21 mouse cellular contexts compared by ENCODE assay signal in the genomic region with DNA sequence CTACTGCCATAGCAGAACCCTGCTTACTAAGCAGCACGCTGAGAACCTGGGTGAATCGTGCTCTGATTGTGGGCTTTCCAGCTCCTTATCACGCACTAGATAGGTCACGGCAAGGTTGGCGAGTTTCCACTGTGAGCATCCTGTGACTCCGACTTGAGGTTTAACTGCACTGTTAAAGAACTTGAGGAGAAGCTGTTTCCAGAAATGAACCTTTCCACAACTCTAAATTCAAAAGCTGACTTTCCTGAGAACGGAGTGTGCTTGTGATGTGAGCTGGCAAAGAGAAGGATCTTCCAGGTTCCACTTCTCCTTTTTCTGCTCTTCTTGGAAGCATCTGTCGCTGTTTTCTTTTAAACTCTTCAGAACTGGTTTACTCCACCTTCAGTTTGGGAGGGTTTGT.
"Had no signal": no experiment of that assay in that cellular context is flagged by ENCODE, and none has a peak within 500 bp of the region (broad histone marks: within the 10 kb centered on the region; RNA-seq: fewer than 3 reads in every experiment).

No protein-coding gene starts in this region.

- DNase-seq: cerebellum, adult 8-10 months; cerebellum, adult 9-10 months; cerebellum, adult 9-11 months; cerebellum, postnatal 10 days; cerebellum, postnatal 14 days; cerebellum, postnatal 25 days; cerebellum, postnatal 36 days; embryo, embryonic 11 days; forebrain, postnatal 0 days; gastrocnemius, adult 2 months; gastrocnemius, postnatal 10 days; gastrocnemius, postnatal 14 days; gastrocnemius, postnatal 25 days; gastrocnemius, postnatal 36 days; heart, adult 11 months; heart, adult 18-20 months; heart, adult 2 months had no signal

- ATAC-seq: forebrain, embryonic 13.5 days; forebrain, embryonic 14.5 days; forebrain, embryonic 15.5 days; forebrain, embryonic 16.5 days; forebrain, postnatal 0 days had no signal
